Mouse (Mus musculus) gastrocnemius, adult 18-20 months (tissue): ENCODE measurements around the gene Fzd9. TPM values are rescaled to one million over a fixed set of nuclear protein-coding genes. Genes with fewer than 3 reads are reported as not detected.
A peak's percentile ranks its signal among the peaks of the same experiment; 100 is the strongest.
"Not testable (repeated sequence)": the region's sequence is repeated elsewhere in the genome, so short reads cannot be mapped to it uniquely, and the experiment has no call there.

ENCODE experiments used
- DNase-seq: peaks from one replicate; pipeline ENCODE4 v3.0.0; 2021; ENCODE audit warnings: low spot score
- microRNA-seq: library from miRNA; unstranded; fragments of <30 nt; microRNA quantifications from one replicate; pipeline ENCODE4 v1.2.0, GENCODE M21; 2021
- total RNA-seq, 2 experiments: library from RNA; stranded (reverse); gene quantifications; 2 replicates each; pipeline ENCODE4 v1.2.3; 2021

Fzd9 gene
- total RNA-seq, 2 experiments from 2014 or later: 29.0 to 51.7 TPM

GRCm38 (mm10) chr5:135248956-135249676 is 1.9 kb downstream of the Fzd9 start:
- no peak for DNase-seq

GRCm38 (mm10) chr5:135247337-135247736 is 3.7 kb downstream of the Fzd9 start:
- no peak for DNase-seq

GRCm38 (mm10) chr5:135246531-135246930 is 4.5 kb downstream of the Fzd9 start:
- no peak for DNase-seq

- no peak for DNase-seq
Measured at GRCm38 (mm10) chr5:135243166-135243565, 7.9 kb downstream of the Fzd9 start.

- no peak for DNase-seq
Measured at GRCm38 (mm10) chr5:135242608-135243007, 8.4 kb downstream of the Fzd9 start.

GRCm38 (mm10) chr5:135242136-135242535 is 8.9 kb downstream of the Fzd9 start:
- peak; percentile 37 for DNase-seq

- no peak for DNase-seq
Measured at GRCm38 (mm10) chr5:135241474-135241873, 9.6 kb downstream of the Fzd9 start.

GRCm38 (mm10) chr5:135238832-135239231 is 12.2 kb downstream of the Fzd9 start:
- no peak for DNase-seq

- peak; percentile 55 for DNase-seq
Measured at GRCm38 (mm10) chr5:135236571-135236970, 14.5 kb downstream of the Fzd9 start.

- DNase-seq: peak; percentile 44
Measured at GRCm38 (mm10) chr5:135233166-135233920, 17.7 kb downstream of the Fzd9 start.

- DNase-seq: no peak
Measured at GRCm38 (mm10) chr5:135230186-135230585, 20.8 kb downstream of the Fzd9 start.

- not testable (repeated sequence) for DNase-seq
Measured at GRCm38 (mm10) chr5:135225879-135226278, 25.2 kb downstream of the Fzd9 start.

GRCm38 (mm10) chr5:135224169-135224568 is 26.9 kb downstream of the Fzd9 start:
- DNase-seq: no peak

GRCm38 (mm10) chr5:135222066-135222465 is 29.0 kb downstream of the Fzd9 start:
- no peak for DNase-seq

GRCm38 (mm10) chr5:135220941-135221340 is 30.1 kb downstream of the Fzd9 start:
- no peak for DNase-seq

GRCm38 (mm10) chr5:135216871-135217270 is 34.2 kb downstream of the Fzd9 start:
- no peak for DNase-seq

GRCm38 (mm10) chr5:135208197-135208596 is 42.8 kb downstream of the Fzd9 start:
- DNase-seq: no peak

GRCm38 (mm10) chr5:135202763-135203162 is 48.3 kb downstream of the Fzd9 start:
- peak; percentile 39 for DNase-seq

Small RNAs within 50 kb of the gene (microRNA-seq; reads per million reads assigned to microRNA genes)
- gene Gm25315: not detected

Other genes starting within 250 kb of the Fzd9 start
- 10 to 100 TPM; 45.1 to 49.8 TPM for gene Abhd11, start 242.1 kb downstream of the Fzd9 start, total RNA-seq
- under 1 TPM; 0.18 to 0.40 TPM for gene Stx1a, start 227.7 kb downstream of the Fzd9 start, total RNA-seq
- gene Dnajc30, start 187.0 kb downstream of the Fzd9 start, total RNA-seq: 10 to 100 TPM; 26.7 to 28.1 TPM
- gene Bud23, start 186.3 kb downstream of the Fzd9 start, total RNA-seq: 10 to 100 TPM; 28.2 to 35.7 TPM
- under 1 TPM; 0.25 to 0.52 TPM for gene Vps37d, start 173.0 kb downstream of the Fzd9 start, total RNA-seq
- 10 to 100 TPM; 54.5 to 64.1 TPM for gene Mlxipl, start 161.3 kb downstream of the Fzd9 start, total RNA-seq
- 1 to 10 TPM; 7.0 to 7.6 TPM for gene Tbl2, start 101.6 kb downstream of the Fzd9 start, total RNA-seq
- gene Bcl7b, start 82.9 kb downstream of the Fzd9 start, total RNA-seq: 10 to 100 TPM; 26.3 to 31.3 TPM
- gene Baz1b, start 64.0 kb downstream of the Fzd9 start, total RNA-seq: 10 to 100 TPM; 32.9 to 34.8 TPM
- not detected for gene Fkbp6, start 98.8 kb upstream of the Fzd9 start, total RNA-seq
- not detected for gene Trim50, start 102.1 kb upstream of the Fzd9 start, total RNA-seq
- gene Nsun5, start 118.7 kb upstream of the Fzd9 start, total RNA-seq: 1 to 10 TPM; 6.4 to 6.7 TPM
- 10 to 100 TPM; 10.0 to 10.9 TPM for gene Pom121, start 143.3 kb upstream of the Fzd9 start, total RNA-seq